Mouse (Mus musculus): ENCODE measurements around the gene Ankrd34c. TPM values are rescaled to one million over a fixed set of nuclear protein-coding genes. Genes with fewer than 3 reads are reported as not detected.

Gene Ankrd34c
- 0.08 TPM in 1 of 2 replicates, not detected in the other for polyA plus RNA-seq (2014; fragmentation: Nextera tagmentation; extraction: Ambion mirVana)

- 4% methylated on average over 5 of the region's 8 CpGs for WGBS
- Histone ChIP-seq H3K9ac (ENCODE audit: low read depth, low read length) (no peak within 1 kb of the TSS), H3K4me2 (ENCODE audit: low read depth, low read length) (no peak within 1 kb of the TSS), H3K4me1 (ENCODE audit: control insufficient read depth, insufficient read depth, low read length) (no peaks in the 10 kb centered on the region), H3K27me3 (replicated peaks; ENCODE audit: control insufficient read depth, insufficient read depth, low read length) (peaks cover 15% of the 10 kb centered on the region), H3K27ac (replicated peaks; ENCODE audit: low read depth, low read length) (no peak within 1 kb of the TSS), H3K4me3 (ENCODE audit: low read depth, low read length) (no peak within 1 kb of the TSS), H3K9me3 (ENCODE audit: control insufficient read depth, low read length) (no peaks in the 10 kb centered on the region), H3K36me3 (ENCODE audit: control insufficient read depth, insufficient read depth, low read length) (no peaks in the 10 kb centered on the region)
- DNase-seq (ENCODE audit: low spot score) (no peak), ATAC-seq (ENCODE audit: low read depth) (no peak)
These were observed at the start of gene Ankrd34c for GRCm38 (mm10) chr9:89738295-89738694. Gene Ankrd34c (minus strand): TSS chr9:89738475.

GRCm38 (mm10) chr9:89787532-89787931 is 49.3 kb upstream of the Ankrd34c start:
- no peak for DNase-seq (ENCODE audit: low spot score)
- H3K9me3 ChIP-seq (ENCODE audit: control insufficient read depth, low read length), result no peaks in the 10 kb centered on the region
- H3K4me2 ChIP-seq (ENCODE audit: low read depth, low read length), result no peak overlapping the region
- no peak overlapping the region for H3K27ac ChIP-seq (replicated peaks; ENCODE audit: low read depth, low read length)
- H3K36me3 ChIP-seq (ENCODE audit: control insufficient read depth, insufficient read depth, low read length), result no peaks in the 10 kb centered on the region
- 64% methylated on average over 4 of the region's 4 CpGs for WGBS
- no peaks in the 10 kb centered on the region for H3K27me3 ChIP-seq (replicated peaks; ENCODE audit: control insufficient read depth, insufficient read depth, low read length)
- H3K4me1 ChIP-seq (ENCODE audit: control insufficient read depth, insufficient read depth, low read length), result no peaks in the 10 kb centered on the region
- no peak for ATAC-seq (ENCODE audit: low read depth)
- H3K4me3 ChIP-seq (ENCODE audit: low read depth, low read length), result no peak overlapping the region
- H3K9ac ChIP-seq (ENCODE audit: low read depth, low read length), result no peak overlapping the region

- no peaks in the 10 kb centered on the region for H3K27me3 ChIP-seq (replicated peaks; ENCODE audit: control insufficient read depth, insufficient read depth, low read length)
- no peak overlapping the region for H3K27ac ChIP-seq (replicated peaks; ENCODE audit: low read depth, low read length)
- H3K4me3 ChIP-seq (ENCODE audit: low read depth, low read length), result no peak overlapping the region
- H3K36me3 ChIP-seq (ENCODE audit: control insufficient read depth, insufficient read depth, low read length), result no peaks in the 10 kb centered on the region
- H3K9me3 ChIP-seq (ENCODE audit: control insufficient read depth, low read length), result no peaks in the 10 kb centered on the region
- H3K4me1 ChIP-seq (ENCODE audit: control insufficient read depth, insufficient read depth, low read length), result no peaks in the 10 kb centered on the region
- no peak for DNase-seq (ENCODE audit: low spot score)
- no peak overlapping the region for H3K4me2 ChIP-seq (ENCODE audit: low read depth, low read length)
- no peak overlapping the region for H3K9ac ChIP-seq (ENCODE audit: low read depth, low read length)
- no peak for ATAC-seq (ENCODE audit: low read depth)
These were observed 43.2 kb upstream of the Ankrd34c start for GRCm38 (mm10) chr9:89781395-89781927.

GRCm38 (mm10) chr9:89779237-89779636 is 41.0 kb upstream of the Ankrd34c start:
- Histone ChIP-seq H3K27ac (replicated peaks; ENCODE audit: low read depth, low read length) (no peak overlapping the region), H3K4me2 (ENCODE audit: low read depth, low read length) (no peak overlapping the region), H3K36me3 (ENCODE audit: control insufficient read depth, insufficient read depth, low read length) (no peaks in the 10 kb centered on the region), H3K9ac (ENCODE audit: low read depth, low read length) (no peak overlapping the region), H3K27me3 (replicated peaks; ENCODE audit: control insufficient read depth, insufficient read depth, low read length) (no peaks in the 10 kb centered on the region), H3K9me3 (ENCODE audit: control insufficient read depth, low read length) (no peaks in the 10 kb centered on the region), H3K4me3 (ENCODE audit: low read depth, low read length) (no peak overlapping the region), H3K4me1 (ENCODE audit: control insufficient read depth, insufficient read depth, low read length) (no peaks in the 10 kb centered on the region)
- WGBS, result 79% methylated on average over 1 of the region's 1 CpGs
- ATAC-seq (ENCODE audit: low read depth) (no peak), DNase-seq (ENCODE audit: low spot score) (no peak)

GRCm38 (mm10) chr9:89771153-89771552 is 32.9 kb upstream of the Ankrd34c start:
- 30% methylated on average over 1 of the region's 1 CpGs for WGBS
- peak; percentile 5 for DNase-seq (ENCODE audit: low spot score)
- Histone ChIP-seq H3K4me2 (ENCODE audit: low read depth, low read length) (no peak overlapping the region), H3K4me1 (ENCODE audit: control insufficient read depth, insufficient read depth, low read length) (no peaks in the 10 kb centered on the region), H3K36me3 (ENCODE audit: control insufficient read depth, insufficient read depth, low read length) (no peaks in the 10 kb centered on the region), H3K27ac (replicated peaks; ENCODE audit: low read depth, low read length) (no peak overlapping the region), H3K4me3 (ENCODE audit: low read depth, low read length) (no peak overlapping the region), H3K9me3 (ENCODE audit: control insufficient read depth, low read length) (no peaks in the 10 kb centered on the region), H3K27me3 (replicated peaks; ENCODE audit: control insufficient read depth, insufficient read depth, low read length) (no peaks in the 10 kb centered on the region), H3K9ac (ENCODE audit: low read depth, low read length) (no peak overlapping the region)
- ATAC-seq (ENCODE audit: low read depth), result no peak

GRCm38 (mm10) chr9:89762017-89762416 is 23.7 kb upstream of the Ankrd34c start:
- ATAC-seq (ENCODE audit: low read depth), result no peak

GRCm38 (mm10) chr9:89758569-89758968 is 20.3 kb upstream of the Ankrd34c start:
- no peaks in the 10 kb centered on the region for H3K27me3 ChIP-seq (replicated peaks; ENCODE audit: control insufficient read depth, insufficient read depth, low read length)
- H3K27ac ChIP-seq (replicated peaks; ENCODE audit: low read depth, low read length), result no peak overlapping the region
- no peaks in the 10 kb centered on the region for H3K36me3 ChIP-seq (ENCODE audit: control insufficient read depth, insufficient read depth, low read length)
- no peaks in the 10 kb centered on the region for H3K9me3 ChIP-seq (ENCODE audit: control insufficient read depth, low read length)
- WGBS, result 89% methylated on average over 1 of the region's 1 CpGs
- no peak for ATAC-seq (ENCODE audit: low read depth)
- no peak for DNase-seq (ENCODE audit: low spot score)
- H3K4me1 ChIP-seq (ENCODE audit: control insufficient read depth, insufficient read depth, low read length), result no peaks in the 10 kb centered on the region
- H3K9ac ChIP-seq (ENCODE audit: low read depth, low read length), result no peak overlapping the region
- no peak overlapping the region for H3K4me3 ChIP-seq (ENCODE audit: low read depth, low read length)
- H3K4me2 ChIP-seq (ENCODE audit: low read depth, low read length), result no peak overlapping the region

More at GRCm38 (mm10) chr9:89762017-89762416, 23.7 kb upstream of the Ankrd34c start:
- H3K9me3 ChIP-seq (ENCODE audit: control insufficient read depth, low read length), result no peaks in the 10 kb centered on the region
- H3K36me3 ChIP-seq (ENCODE audit: control insufficient read depth, insufficient read depth, low read length), result no peaks in the 10 kb centered on the region
- DNase-seq (ENCODE audit: low spot score), result no peak
- no peak overlapping the region for H3K4me3 ChIP-seq (ENCODE audit: low read depth, low read length)
- WGBS, result 54% methylated on average over 1 of the region's 1 CpGs
- no peaks in the 10 kb centered on the region for H3K4me1 ChIP-seq (ENCODE audit: control insufficient read depth, insufficient read depth, low read length)
- no peak overlapping the region for H3K9ac ChIP-seq (ENCODE audit: low read depth, low read length)
- H3K4me2 ChIP-seq (ENCODE audit: low read depth, low read length), result no peak overlapping the region
- H3K27me3 ChIP-seq (replicated peaks; ENCODE audit: control insufficient read depth, insufficient read depth, low read length), result no peaks in the 10 kb centered on the region
- H3K27ac ChIP-seq (replicated peaks; ENCODE audit: low read depth, low read length), result no peak overlapping the region

- H3K4me3 ChIP-seq (ENCODE audit: low read depth, low read length), result no peak overlapping the region
- 85% methylated on average over 1 of the region's 1 CpGs for WGBS
- no peak overlapping the region for H3K4me2 ChIP-seq (ENCODE audit: low read depth, low read length)
- H3K27me3 ChIP-seq (replicated peaks; ENCODE audit: control insufficient read depth, insufficient read depth, low read length), result no peaks in the 10 kb centered on the region
- no peaks in the 10 kb centered on the region for H3K4me1 ChIP-seq (ENCODE audit: control insufficient read depth, insufficient read depth, low read length)
- no peak overlapping the region for H3K9ac ChIP-seq (ENCODE audit: low read depth, low read length)
- no peak for ATAC-seq (ENCODE audit: low read depth)
- H3K9me3 ChIP-seq (ENCODE audit: control insufficient read depth, low read length), result no peaks in the 10 kb centered on the region
- H3K27ac ChIP-seq (replicated peaks; ENCODE audit: low read depth, low read length), result no peak overlapping the region
- H3K36me3 ChIP-seq (ENCODE audit: control insufficient read depth, insufficient read depth, low read length), result no peaks in the 10 kb centered on the region
- no peak for DNase-seq (ENCODE audit: low spot score)
These were observed 19.9 kb upstream of the Ankrd34c start for GRCm38 (mm10) chr9:89758139-89758538.

- Histone ChIP-seq H3K4me3 (ENCODE audit: low read depth, low read length) (no peak overlapping the region), H3K36me3 (ENCODE audit: control insufficient read depth, insufficient read depth, low read length) (no peaks in the 10 kb centered on the region), H3K27me3 (replicated peaks; ENCODE audit: control insufficient read depth, insufficient read depth, low read length) (no peaks in the 10 kb centered on the region), H3K9me3 (ENCODE audit: control insufficient read depth, low read length) (no peaks in the 10 kb centered on the region), H3K27ac (replicated peaks; ENCODE audit: low read depth, low read length) (no peak overlapping the region), H3K4me1 (ENCODE audit: control insufficient read depth, insufficient read depth, low read length) (no peaks in the 10 kb centered on the region), H3K9ac (ENCODE audit: low read depth, low read length) (no peak overlapping the region), H3K4me2 (ENCODE audit: low read depth, low read length) (no peak overlapping the region)
- ATAC-seq (ENCODE audit: low read depth) (no peak), DNase-seq (ENCODE audit: low spot score) (no peak)
- WGBS, result 37% methylated on average over 4 of the region's 4 CpGs
These were observed 19.3 kb upstream of the Ankrd34c start for GRCm38 (mm10) chr9:89757571-89757970.

Data from embryonic facial prominence, embryonic 14.5 days (tissue).